Mouse (Mus musculus): ENCODE results near the gene Cabp4. TPM values are rescaled to one million over a fixed set of nuclear protein-coding genes. Genes with fewer than 3 reads are reported as not detected.
"Not testable (repeated sequence)": the region's sequence is repeated elsewhere in the genome, so short reads cannot be mapped to it uniquely, and the experiment has no call there.

The Cabp4 gene
- total RNA-seq, 2 experiments from 2014 or later, result 0.11 to 0.23 TPM

- intact Hi-C loops (cut with DNase I), result no loop called here
- DNase-seq (ENCODE audit: low spot score in 2 of 2), result no peak
Measured at GRCm38 (mm10) chr19:4131075-4131474, 12.8 kb downstream of the Cabp4 start.

- intact Hi-C loops (cut with DNase I), result no loop called here
- no peak for DNase-seq (ENCODE audit: low spot score in 2 of 2)
Measured at GRCm38 (mm10) chr19:4130106-4130505, 13.7 kb downstream of the Cabp4 start.

DNA sequence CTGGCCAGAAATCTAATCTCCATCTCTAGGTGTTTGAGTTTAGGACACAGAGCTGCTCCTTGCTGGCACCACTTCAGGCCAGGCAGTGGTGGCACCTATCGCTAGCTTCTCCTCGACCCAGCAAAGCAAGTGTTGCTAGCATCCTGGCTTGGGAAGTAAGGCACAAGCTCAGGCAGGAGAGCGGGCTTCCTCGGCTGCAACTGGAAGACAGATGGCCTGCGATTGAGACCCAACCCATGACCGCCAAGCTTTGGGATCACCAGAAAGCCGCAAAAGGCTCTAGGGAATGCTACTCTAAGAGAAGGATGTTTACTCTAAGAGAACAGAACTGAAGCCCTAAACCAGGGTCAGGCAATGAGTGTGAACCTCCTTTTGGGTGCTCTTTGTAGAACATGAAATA, 14.4 kb downstream of the Cabp4 start:
- intact Hi-C loops (cut with DNase I), result no loop called here
- no peak for DNase-seq (ENCODE audit: low spot score in 2 of 2)

DNA sequence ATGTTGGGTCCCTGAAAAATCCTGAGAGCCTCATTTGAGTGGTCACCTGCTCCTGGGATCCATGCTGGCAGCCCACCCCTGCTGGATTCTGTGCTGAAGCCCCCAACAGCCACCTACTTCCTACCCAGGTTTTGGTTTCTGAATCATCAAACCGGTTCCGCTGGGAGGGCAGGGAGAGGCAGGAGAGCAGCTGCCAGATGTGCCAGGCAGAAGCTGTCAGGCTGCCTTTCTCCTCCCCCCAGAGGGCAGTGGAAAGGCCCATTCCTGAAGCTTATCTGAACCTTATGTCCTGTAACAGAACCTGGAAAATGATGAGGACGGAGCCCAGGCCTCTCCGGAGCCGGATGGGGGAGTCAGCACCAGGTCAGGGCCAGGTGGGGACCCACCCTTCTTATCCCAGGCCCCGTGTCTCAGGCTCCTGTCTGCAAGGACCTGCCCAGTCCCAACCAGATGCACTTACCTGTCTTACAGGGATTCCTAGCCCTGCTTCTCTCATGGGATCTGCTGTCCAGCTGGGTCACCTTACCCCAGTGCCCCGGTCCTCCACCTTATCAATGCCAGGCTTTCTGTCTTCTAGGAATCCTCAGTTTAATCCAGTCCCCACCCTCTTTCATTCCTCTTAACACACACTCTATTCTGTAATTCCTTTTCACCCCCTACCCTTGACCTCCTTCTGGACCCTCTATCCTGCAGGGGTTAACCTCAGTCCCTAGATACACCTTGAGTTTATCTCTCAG, 16.9 kb downstream of the Cabp4 start:
- intact Hi-C loops (cut with DNase I), result no loop called here
- no peak for DNase-seq (ENCODE audit: low spot score in 2 of 2)

- peak; percentile 98 for DNase-seq (ENCODE audit: low spot score in 2 of 2)
- intact Hi-C loops (cut with DNase I), result no loop called here
Measured at GRCm38 (mm10) chr19:4125741-4126696, 17.8 kb downstream of the Cabp4 start, which contains the start of gene Aip. Gene Aip, minus strand, starts transcription at chr19:4125858.

GRCm38 (mm10) chr19:4125268-4125667, 18.6 kb downstream of the Cabp4 start:
- intact Hi-C loops (cut with DNase I); DNase-seq (ENCODE audit: low spot score in 2 of 2): not testable (repeated sequence)

DNA sequence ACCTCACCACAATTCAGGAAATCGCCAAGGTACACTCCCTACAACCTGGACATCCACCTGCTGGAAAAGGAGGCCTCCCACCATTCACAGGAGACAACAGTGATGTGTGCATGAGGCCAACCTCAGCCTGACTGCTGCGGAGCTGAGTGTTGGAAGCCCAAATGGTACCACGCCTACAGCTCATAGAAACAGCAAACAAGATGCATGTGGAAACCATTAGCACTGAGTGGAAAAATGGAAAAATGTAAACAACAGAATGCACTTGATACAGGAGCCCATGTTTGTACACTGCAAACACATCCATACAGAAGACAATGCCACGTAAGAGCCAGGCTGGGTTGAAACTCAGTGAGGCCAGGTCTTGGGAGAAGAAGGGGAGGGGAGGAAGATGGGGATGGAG, 19.4 kb downstream of the Cabp4 start:
- DNase-seq (ENCODE audit: low spot score in 2 of 2), result no peak
- intact Hi-C loops (cut with DNase I), result no loop called here

GRCm38 (mm10) chr19:4122411-4123370, 21.1 kb downstream of the Cabp4 start:
- no peak for DNase-seq (ENCODE audit: low spot score in 2 of 2)
- intact Hi-C loops (cut with DNase I), result no loop called here

DNA sequence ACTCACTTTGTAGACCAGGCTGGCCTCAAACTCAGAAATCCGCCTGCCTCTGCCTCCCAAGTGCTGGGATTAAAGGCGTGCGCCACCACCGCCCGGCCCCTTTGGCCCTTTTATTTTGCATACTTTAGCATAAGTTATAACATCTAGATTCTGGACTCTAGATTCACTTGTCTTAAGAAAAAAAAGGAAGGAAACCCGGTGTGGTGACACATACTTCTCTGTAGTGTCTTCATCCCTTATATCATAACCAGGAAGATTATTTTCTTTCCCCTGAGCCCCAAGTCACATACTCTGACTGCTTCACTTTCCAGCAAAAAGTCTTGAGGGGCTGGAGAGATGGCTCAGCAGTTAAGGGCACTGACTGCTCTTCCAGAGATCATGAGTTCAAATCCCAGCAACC, 21.9 kb downstream of the Cabp4 start:
- DNase-seq (ENCODE audit: low spot score in 2 of 2); intact Hi-C loops (cut with DNase I): not testable (repeated sequence)

DNA sequence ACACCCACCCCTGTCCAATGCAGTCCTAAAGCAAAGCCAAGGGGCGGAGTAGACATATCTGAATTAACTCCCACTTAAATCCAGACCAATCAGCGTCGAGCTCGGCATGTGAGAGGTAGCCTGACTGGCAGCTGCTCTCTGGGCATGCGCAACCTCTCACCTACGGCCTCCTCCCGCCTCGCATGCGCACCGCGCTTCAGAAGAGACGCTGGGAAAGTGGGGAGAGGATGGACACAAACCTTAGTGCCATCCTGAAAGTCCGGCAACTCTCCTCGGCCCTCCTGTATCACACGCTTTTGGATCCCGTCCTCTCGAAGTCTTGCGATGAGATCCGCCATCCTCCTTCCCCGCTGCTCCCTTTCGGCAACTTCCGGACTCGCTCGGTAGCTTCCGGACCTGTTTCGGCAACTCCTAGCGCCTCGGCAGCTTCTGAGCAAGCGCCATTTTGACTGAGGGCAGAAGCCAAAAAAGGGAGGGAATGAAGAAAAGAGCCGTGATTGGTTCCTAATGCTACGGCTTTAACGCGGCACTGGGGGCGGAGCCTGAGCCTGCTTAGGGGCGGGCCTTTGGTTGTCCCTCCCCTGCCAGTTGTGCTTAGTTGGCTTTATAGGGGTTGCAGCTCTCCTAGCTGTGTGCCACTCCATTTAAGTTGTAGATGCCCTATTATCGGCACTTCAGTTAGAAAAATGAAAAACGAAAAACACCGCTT, 22.6 kb downstream of the Cabp4 start:
- peak; percentile 97 to 99 for DNase-seq (ENCODE audit: low spot score in 2 of 2)
- intact Hi-C loops (cut with DNase I), result no loop called here

- intact Hi-C loops (cut with DNase I), result no loop called here
- DNase-seq (ENCODE audit: low spot score in 2 of 2), result no peak
Measured at GRCm38 (mm10) chr19:4120496-4120895, 23.3 kb downstream of the Cabp4 start.

GRCm38 (mm10) chr19:4119716-4120487, 23.9 kb downstream of the Cabp4 start:
- DNase-seq (ENCODE audit: low spot score in 2 of 2), result no peak
- intact Hi-C loops (cut with DNase I), result no loop called here

DNA sequence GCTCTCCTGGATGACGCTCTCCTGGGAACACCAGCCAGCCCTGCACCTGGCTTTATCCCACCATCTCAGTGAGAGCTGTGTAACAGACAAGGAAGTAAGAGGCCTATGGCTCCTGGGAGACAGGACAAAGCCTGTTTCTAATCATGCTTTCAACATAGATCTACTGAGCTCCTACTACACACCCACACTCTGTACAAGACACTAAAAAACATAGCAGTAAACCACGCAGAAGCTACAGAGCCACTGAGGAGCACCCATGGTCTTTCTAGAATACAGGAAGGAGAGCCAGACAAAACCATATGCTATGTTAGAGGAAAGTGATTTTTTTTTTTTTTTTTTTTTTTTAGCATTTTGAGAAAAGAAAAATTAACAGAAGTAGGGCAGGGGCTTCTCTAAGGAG, 25.5 kb downstream of the Cabp4 start:
- intact Hi-C loops (cut with DNase I), result no loop called here
- peak in 1 of 2 experiments; percentile 60 for DNase-seq (ENCODE audit: low spot score in 2 of 2)

DNA sequence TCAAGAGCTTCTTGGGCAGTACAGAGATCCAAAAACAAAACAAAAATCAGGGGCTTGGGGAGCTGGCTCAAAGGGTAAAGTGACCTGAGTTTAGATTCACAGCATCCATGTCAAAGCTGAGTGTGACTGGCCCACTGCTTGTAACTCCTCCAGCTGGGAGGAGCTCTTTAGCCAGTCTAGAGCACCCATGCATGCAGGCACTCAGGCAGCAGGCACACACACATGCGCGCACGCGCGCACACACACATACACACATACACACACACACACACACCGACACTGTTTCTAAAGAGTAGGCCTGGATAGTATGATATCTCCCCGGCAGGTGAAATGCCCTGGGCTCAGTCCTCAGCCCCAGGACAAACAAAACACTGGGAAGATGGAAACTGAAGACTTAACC, 26.8 kb downstream of the Cabp4 start:
- DNase-seq (ENCODE audit: low spot score in 2 of 2), result no peak
- intact Hi-C loops (cut with DNase I), result no loop called here

GRCm38 (mm10) chr19:4115816-4116215, 28.0 kb downstream of the Cabp4 start:
- no peak for DNase-seq (ENCODE audit: low spot score in 2 of 2)
- intact Hi-C loops (cut with DNase I), result no loop called here

GRCm38 (mm10) chr19:4115144-4115543, 28.7 kb downstream of the Cabp4 start:
- intact Hi-C loops (cut with DNase I), result no loop called here

DNA sequence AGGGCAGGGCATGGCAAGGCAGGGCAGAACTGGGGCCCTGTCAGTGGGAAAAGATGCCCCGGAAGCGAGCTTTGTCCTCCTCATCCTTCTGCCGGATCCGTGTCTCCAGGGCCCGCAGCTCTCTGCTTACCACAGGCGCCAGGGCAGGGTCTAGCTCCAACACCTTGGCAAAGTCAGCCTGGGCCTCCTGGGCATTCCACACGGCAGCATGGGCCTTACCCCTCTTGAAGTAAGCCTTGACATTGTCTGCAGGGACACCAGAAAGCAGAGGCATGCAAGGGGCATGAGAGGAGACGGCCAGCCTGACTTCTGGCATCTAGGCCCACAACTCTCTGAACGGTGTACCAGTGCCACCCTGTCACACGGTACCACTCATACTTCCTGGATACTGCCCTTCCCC, 29.3 kb downstream of the Cabp4 start:
- intact Hi-C loops (cut with DNase I), result no loop called here
- DNase-seq (ENCODE audit: low spot score in 2 of 2), result no peak

More at GRCm38 (mm10) chr19:4115144-4115543, 28.7 kb downstream of the Cabp4 start:
- DNase-seq (ENCODE audit: low spot score in 2 of 2), result no peak

DNA sequence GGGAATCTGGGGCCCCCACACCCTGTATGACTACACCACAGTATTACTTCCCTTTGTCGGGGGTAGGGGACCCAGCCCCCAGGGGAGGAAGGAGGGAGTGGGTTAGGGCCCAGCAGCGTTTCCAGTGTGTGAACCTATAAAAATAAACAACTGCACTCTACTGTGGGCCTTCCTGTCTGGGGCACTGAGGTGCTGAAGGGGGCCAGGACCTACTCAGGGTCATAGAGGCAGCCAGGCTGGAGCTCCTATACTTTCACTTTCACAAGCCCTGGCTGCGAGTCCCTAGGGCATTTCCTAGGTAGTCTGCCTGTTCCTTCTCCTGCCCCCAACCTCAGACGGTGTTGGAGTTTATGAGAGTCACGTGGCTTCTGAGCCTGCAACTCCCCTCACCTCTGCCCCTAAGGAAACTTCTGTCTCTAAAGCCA, 30.0 kb downstream of the Cabp4 start:
- intact Hi-C loops (cut with DNase I), result no loop called here
- no peak for DNase-seq (ENCODE audit: low spot score in 2 of 2)

All from left cerebral cortex, postnatal 14 days (tissue).